Mouse (Mus musculus) layer of hippocampus, adult 9-11 months (tissue): Measurements from ENCODE around the gene Cbfb.

Source experiments
- DNase-seq: peaks from one replicate; pipeline ENCODE4 v3.0.0; 2022

Gene Cbfb

DNA sequence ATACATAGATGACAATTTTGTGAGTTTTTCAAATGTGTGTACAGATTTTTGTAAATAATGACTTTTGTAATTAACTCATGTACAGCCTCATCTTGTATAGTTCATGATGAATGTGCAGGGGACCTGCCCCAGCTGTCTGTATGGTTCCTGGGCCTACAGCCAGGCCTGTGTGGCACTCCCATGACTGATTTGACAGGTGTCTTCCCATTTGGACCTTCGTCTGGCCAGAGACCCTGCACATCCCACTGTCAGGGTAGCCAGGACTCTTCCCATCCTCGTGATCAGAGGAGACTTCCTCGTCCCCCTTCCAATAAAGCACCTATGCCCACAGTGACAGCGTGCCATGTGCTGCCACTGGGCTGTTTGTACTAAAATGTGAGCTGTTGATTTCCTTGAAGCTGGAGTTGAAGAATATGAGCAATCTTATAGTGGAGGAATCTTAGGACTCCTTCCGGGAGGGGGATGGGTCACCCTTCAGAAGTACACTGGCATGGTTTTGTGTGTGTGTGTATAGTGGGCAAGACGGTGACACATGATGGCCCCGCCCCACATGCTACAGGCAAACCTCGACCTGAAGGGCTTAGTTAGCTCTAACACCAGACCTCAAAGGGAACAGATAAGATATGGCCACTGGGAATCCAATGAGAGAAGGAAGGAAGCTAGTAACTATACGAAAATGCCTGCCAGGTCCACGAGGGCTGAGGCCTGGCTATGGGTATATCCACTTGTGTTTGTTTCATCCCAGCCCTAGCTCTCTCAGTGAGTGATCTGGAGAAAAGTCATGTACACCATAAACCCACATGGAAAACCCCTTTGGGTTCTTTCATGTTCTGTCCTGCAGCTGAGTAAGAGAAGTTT lies 82.4 kb downstream of the Cbfb start:
- no peak for DNase-seq

GRCm38 (mm10) chr8:105253766-105254151 lies 83.3 kb downstream of the Cbfb start:
- no peak for DNase-seq

- peak; percentile 89 for DNase-seq
Observed at GRCm38 (mm10) chr8:105254152-105254965, 83.9 kb downstream of the Cbfb start.

DNA sequence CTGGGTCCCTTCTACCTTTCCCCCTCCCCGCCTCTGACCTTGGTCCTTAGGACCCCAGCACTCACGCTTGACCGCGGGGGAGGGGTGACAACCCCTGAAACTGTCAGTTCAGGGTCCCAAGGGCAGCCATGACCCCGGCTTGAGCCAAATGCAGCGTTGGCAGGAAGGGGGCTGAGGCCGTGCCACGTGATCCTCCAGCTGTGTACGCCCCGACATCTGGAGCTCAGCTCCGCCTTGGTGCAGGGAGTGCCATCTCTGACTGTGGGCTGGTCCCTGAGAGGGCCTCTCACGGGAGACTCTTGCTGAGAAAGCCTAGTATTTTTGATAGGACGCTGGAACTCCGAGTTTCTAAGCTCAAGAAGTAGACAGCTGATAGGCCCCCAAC lies 84.5 kb downstream of the Cbfb start, which contains the start of gene B3gnt9:
Gene B3gnt9 (minus strand): TSS at position 188 of the 385 bp plus-strand sequence.
- DNase-seq = peak; percentile 74

GRCm38 (mm10) chr8:105257318-105258114 lies 87.0 kb downstream of the Cbfb start:
- DNase-seq = no peak

DNA sequence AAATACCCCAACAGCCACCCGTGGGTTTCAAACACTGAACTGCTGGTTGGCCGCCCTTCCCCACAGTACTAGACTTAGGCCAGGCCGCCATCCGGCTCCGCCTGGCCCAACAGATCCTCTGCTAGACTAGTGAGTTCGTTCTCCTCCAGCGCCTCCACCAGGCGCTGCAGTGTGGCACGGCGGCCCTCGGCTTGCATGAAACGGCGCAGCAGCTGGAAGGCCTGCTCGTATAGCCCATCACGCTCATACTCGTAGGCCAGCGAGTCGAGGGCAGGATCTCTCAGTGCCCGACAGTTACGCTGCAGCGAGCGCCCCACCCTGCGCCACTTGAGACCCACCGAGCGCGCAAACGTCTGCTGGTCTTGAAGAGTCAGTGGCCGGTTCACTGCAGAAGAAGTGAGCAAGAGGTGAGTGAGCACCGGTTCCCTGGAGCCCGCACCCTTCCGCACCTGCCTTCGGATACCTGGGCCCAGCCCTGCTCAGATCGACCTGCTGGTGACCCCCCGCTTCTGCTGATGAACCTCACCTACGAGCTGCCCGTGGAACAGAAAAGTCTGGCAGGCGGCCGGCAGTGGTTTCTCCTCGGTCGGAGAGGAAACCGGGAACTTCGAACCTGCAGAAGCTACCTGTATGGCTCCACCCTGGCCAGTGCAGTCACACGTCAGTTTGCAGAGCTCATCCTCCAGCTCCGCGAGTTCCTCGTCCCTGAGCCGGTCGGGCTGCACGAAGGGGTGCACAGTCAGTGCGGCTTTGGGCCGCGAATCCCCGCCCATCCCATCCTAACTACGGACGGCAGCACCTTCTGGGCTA lies 88.6 kb downstream of the Cbfb start:
- no peak for DNase-seq

GRCm38 (mm10) chr8:105259721-105260320 lies 89.3 kb downstream of the Cbfb start:
- no peak for DNase-seq

GRCm38 (mm10) chr8:105260371-105261099 lies 90.1 kb downstream of the Cbfb start:
- no peak for DNase-seq

GRCm38 (mm10) chr8:105261326-105261980 lies 91.0 kb downstream of the Cbfb start:
- DNase-seq = no peak

- no peak for DNase-seq
Observed at GRCm38 (mm10) chr8:105263244-105263912, 92.9 kb downstream of the Cbfb start.

- DNase-seq = no peak
Observed at GRCm38 (mm10) chr8:105264024-105264982, 93.8 kb downstream of the Cbfb start, which contains the start of the genes Tradd and Fbxl8. TSS of gene Tradd (minus strand) at chr8:105264609. TSS of gene Fbxl8 (plus strand) at chr8:105264648.

GRCm38 (mm10) chr8:105265128-105265527 lies 94.7 kb downstream of the Cbfb start:
- no peak for DNase-seq

DNA sequence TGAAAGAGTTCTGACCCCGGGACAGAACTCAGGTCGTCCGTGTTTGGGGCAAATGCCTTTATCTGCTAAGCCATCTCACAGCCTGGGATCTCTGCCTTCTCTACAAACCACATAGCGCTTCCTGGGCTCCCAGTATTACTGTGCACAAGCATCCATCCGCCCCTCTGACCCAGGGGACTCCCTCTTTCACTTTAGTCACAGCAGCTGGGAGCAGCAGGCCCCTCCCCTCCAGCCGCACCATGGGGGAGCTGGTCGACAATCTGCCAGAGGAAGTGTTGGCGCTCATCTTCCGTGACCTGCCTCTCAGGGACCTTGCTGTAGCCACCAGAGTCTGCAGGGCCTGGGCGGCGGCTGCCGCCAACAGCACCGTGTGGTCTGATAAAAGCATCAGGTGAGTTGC lies 96.3 kb downstream of the Cbfb start:
- no peak for DNase-seq
